Mouse (Mus musculus) olfactory bulb, adult 2 months (tissue): ENCODE data around the gene Tex35.

Source experiments
- CTCF ChIP-seq: fragments of 200-500 bp; IDR thresholded peaks from 2 replicates; pipeline ENCODE4 v1.5.1; 2012; ENCODE audit warnings: low read depth, mild to moderate bottlenecking, low read length, moderate library complexity; ENCODE audit not compliant: insufficient read depth
- POLR2A ChIP-seq: fragments of 200-500 bp; IDR thresholded peaks from 2 replicates; pipeline ENCODE4 v1.6.1; 2012; ENCODE audit warnings: mild to moderate bottlenecking, low read depth, low read length, moderate library complexity; ENCODE audit not compliant: insufficient read depth

- TF ChIP-seq POLR2A (no peak), CTCF (no peak)
Observed at GRCm38 (mm10) chr1:157123836-157124235, 15.4 kb upstream of the Tex35 start.
